Mouse (Mus musculus) central nervous system, embryonic 14 days (tissue): ENCODE data around the gene Hap1. TPM values are rescaled to one million over a fixed set of nuclear protein-coding genes. Genes with fewer than 3 reads are reported as not detected.

Experiments used
- polyA plus RNA-seq: library from polyadenylated mRNA; depleted of rRNA; stranded (reverse); fragments of >200 nt; gene quantifications from 2 replicates; pipeline ENCODE4 v1.2.3, GENCODE M21; 2012; rRNA removed

The Hap1 gene
- polyA plus RNA-seq, result 183 and 184 TPM in 2 replicates

DNA sequence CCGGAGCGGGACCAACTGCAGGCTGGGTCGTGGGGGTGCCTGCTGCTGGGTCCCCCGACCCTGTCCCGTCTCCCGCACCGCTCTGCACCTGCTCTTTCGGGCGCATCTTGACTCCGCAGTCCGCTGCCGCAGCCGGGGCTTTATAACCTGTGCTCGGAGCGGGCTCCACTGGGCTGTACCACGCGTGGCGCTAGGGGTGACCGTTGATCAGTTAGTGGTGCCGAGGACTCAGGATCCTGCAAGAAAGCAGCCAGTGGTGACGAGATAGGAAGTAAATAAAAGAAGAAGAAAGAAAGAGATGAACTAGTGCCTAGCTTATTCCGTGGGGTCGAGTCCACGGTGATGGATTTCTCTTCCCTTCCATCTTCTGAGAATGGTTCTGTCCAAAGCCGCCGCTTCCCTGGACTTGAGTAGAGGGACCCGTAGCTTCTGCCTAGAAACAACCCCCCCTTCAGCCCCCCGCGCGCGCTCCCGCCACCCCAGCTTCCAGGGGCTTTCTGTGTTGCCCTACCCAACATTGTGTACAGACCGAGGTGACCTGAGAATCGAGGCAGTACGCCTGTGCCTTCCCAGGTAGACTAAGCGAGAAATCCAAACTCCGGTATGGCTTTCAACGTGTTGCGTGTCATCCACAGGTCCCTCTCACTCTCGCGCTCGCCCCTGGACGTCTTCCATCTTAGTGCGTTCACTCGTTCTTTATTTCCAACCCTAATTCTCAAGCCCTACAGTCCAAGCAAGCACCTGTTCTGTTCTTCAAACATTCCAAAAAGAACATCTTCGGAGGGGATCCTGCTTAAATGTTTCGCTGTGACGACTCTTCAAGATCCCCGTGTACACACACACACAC is at the start of gene Hap1:
Gene Hap1 (minus strand): TSS at position 157 of the 847 bp plus-strand sequence.

DNA sequence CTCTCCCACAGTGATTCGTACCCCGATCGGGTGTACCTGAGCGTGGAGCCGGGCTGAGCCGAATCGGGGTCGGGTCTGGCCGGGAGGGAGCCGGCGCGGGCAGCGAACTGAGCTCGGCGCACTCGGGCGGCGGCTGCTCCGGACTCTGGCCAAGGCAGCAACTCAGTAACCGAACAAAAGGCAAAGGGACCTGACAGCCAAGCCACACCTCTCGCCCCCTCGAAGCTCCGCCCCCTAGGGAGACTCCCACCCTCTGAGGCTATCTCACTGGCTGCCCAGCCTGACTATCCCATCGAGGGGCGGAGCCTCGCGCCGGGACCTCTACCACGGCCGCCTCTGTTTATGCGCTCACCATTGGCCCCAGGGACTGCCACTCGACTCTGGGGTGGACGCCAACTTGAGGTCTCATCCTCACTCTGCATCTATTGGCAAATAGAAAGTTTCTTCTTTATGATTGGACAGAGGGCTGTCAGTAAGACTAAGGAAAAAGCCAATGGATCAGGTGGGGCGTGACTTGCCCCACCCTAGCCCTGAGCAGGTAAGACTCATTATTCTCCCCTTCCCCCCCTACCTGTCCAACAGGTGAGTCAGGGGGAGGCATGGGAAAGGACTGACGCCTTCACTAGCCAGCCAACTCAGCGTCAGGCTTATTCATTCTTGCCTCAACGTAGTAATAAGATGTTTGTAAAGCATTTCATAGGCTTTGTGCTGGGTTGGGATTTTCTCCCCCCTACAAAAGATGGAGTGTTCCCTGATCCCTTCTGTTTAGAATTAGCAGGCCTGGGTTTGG is 41.9 kb upstream of the Hap1 start, which contains the start of gene Jup:
Gene Jup (minus strand): TSS at position 164 of the 790 bp plus-strand sequence.

DNA sequence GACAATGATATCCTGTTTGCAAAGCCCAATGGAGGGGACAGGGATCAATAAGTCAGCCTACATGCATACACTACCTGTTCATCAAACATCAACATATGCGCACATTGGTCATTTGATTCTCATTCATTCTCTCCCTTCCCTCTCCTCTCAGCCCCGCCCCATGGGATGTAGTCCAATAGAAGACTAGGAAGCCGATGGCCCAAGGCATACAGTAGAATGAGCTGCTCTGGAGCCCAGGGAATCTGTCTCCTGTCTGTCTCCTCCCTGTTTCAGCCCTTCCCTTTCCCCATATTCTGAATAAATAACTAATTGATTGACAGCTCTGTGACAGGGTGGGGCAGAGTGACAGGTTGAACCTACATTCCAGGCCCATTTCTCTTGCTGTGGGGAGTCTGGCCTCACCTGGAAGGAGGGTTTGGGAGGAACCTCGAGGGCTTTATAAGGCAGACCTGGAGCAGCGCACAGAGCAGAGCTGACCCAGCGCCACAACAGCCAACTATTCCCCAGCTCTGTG is 21.9 kb downstream of the Hap1 start, which contains the start of gene Gast:
Gene Gast (plus strand): TSS at position 464 of the 514 bp plus-strand sequence.

DNA sequence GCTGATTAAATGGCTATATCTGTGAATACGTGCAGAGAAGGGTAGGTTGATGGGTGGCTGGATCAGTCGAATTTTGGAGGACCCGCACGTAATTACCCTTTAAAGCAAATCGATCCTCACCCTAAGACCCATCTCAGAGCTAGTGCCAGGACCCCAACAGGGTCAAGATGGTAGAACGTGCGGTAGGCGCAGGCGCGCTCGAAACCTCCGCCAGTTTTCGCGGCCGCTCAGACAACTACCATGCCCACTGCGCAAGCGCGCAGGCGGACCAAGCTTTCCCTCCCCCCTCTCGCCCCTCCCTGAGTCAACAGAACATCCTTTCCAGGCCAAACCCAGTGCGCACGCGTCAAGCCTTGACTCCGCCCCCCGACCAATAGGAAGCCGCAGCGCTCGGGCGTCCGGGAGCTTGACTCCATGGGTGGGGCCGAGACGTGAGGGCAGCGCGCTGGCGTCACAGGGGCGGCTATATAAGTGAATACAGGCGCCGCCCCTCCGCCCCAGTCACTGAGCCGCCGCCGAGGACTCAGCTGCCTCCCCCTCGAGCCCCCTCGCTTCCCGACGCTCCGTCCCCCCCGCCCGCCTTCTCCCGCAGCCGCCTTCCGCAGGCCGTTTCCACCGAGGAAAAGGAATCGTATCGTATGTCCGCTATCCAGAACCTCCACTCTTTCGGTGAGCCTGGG is 36.3 kb downstream of the Hap1 start, which contains the start of gene Eif1:
Gene Eif1 (plus strand): TSS at position 394 of the 680 bp plus-strand sequence.

Other genes with a start within 250 kb of the Hap1 start
- 0.11 TPM in 1 of 2 replicates, not detected in the other for gene Krt13, start 234.6 kb downstream of the Hap1 start, polyA plus RNA-seq
- gene Krt15, start 220.2 kb downstream of the Hap1 start, polyA plus RNA-seq, result 2.6 and 33.5 TPM in 2 replicates
- gene Krt19, start 207.5 kb downstream of the Hap1 start, polyA plus RNA-seq, result 1.3 and 12.8 TPM in 2 replicates
- gene Krt9, start 162.9 kb downstream of the Hap1 start, polyA plus RNA-seq, result 0.06 and 0.10 TPM in 2 replicates
- 4.5 and 41.4 TPM in 2 replicates for gene Krt14, start 148.6 kb downstream of the Hap1 start, polyA plus RNA-seq
- gene Krt16, start 107.2 kb downstream of the Hap1 start, polyA plus RNA-seq, result not detected in 2 replicates
- gene Krt17, start 95.1 kb downstream of the Hap1 start, polyA plus RNA-seq, result 0.59 and 8.2 TPM in 2 replicates
- gene Krt42, start 86.3 kb downstream of the Hap1 start, polyA plus RNA-seq, result not detected in 2 replicates
- 320 and 367 TPM in 2 replicates for gene Eif1, start 36.2 kb downstream of the Hap1 start, polyA plus RNA-seq
- 0.26 and 0.29 TPM in 2 replicates for gene Gast, start 21.7 kb downstream of the Hap1 start, polyA plus RNA-seq
- 57.1 and 75.3 TPM in 2 replicates for gene Jup, start 41.6 kb upstream of the Hap1 start, polyA plus RNA-seq
- 18.9 and 36.6 TPM in 2 replicates for gene P3h4, start 58.7 kb upstream of the Hap1 start, polyA plus RNA-seq
- gene Fkbp10, start 59.6 kb upstream of the Hap1 start, polyA plus RNA-seq, result 29.8 and 75.3 TPM in 2 replicates
- 113 and 117 TPM in 2 replicates for gene Nt5c3b, start 85.7 kb upstream of the Hap1 start, polyA plus RNA-seq
- gene Klhl10, start 85.8 kb upstream of the Hap1 start, polyA plus RNA-seq, result 1.5 TPM in 2 replicates
- gene Klhl11, start 116.6 kb upstream of the Hap1 start, polyA plus RNA-seq, result 7.5 and 8.1 TPM in 2 replicates
- gene Acly, start 171.9 kb upstream of the Hap1 start, polyA plus RNA-seq, result 182 and 207 TPM in 2 replicates
- 1.6 and 1.7 TPM in 2 replicates for gene Ttc25, start 189.5 kb upstream of the Hap1 start, polyA plus RNA-seq
- gene Cnp, start 218.8 kb upstream of the Hap1 start, polyA plus RNA-seq, result 15.2 and 19.3 TPM in 2 replicates